Mouse (Mus musculus): ENCODE data around the gene Myl6.
"Not testable (repeated sequence)": the region's sequence is repeated elsewhere in the genome, so short reads cannot be mapped to it uniquely, and the experiment has no call there.

The Myl6 gene

DNA sequence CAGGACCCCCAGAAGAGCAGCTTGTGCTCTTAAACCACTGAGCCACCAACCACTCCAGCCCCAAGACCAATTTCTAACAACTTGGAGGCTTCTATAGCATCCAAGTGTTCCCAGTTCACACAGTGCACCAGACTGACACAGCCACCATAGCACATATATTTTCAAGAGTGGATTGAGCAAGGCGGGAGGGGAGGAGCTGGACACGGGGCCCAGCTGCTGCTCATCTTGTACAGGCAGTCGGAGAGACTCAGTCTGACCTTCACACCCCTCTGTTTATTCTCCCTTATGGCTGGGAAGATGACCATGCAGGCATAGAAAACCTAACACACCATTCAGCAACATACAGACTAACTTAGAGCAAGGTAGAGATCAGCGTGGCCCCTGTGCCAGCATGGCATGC is 15.9 kb upstream of the Myl6 start:
- DNase-seq (ENCODE audit: low spot score in 2 of 2): no peak

DNA sequence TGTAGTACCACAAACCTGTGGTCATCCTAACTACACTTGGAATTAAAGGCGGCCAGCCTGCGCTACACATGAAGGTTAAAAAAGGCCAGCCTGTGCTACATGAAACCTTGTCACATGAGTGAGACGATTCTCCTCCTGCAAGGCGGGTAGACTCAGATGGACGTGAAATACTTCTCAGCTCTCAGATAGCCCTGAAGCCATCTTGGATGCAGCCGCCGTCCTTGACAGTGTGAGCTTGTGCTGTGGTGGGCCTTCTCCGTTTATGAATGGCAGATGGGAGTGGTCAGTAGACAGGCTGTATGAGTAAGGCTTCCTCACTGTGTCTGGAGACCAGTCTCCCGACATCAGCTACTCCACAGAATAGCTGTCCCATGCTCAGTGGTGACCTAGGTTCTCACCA is 15.3 kb upstream of the Myl6 start:
- DNase-seq (ENCODE audit: low spot score in 2 of 2): no peak

- DNase-seq (ENCODE audit: low spot score in 2 of 2): no peak
Measured at GRCm38 (mm10) chr10:128508260-128508659, 14.3 kb upstream of the Myl6 start.

GRCm38 (mm10) chr10:128505974-128506373 is 12.0 kb upstream of the Myl6 start:
- no peak for DNase-seq (ENCODE audit: low spot score in 2 of 2)

DNA sequence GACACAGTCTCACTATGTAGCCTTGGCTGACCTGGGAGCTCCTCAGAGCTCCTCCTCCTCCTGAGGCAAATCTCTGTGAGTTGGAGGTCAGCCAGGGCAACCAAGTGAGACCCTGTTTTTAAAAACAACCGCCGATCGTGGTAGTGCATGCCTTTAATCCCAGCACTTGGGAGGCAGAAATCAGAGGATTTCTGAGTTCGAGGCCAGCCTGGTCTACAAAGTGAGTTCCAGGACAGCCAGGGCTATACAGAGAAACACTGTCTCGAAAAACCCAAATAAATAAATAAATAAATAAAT is 11.4 kb upstream of the Myl6 start:
- not testable (repeated sequence) for DNase-seq (ENCODE audit: low spot score in 2 of 2)

- DNase-seq (ENCODE audit: low spot score in 2 of 2): no peak
Measured at GRCm38 (mm10) chr10:128504641-128505370, 10.9 kb upstream of the Myl6 start.

DNA sequence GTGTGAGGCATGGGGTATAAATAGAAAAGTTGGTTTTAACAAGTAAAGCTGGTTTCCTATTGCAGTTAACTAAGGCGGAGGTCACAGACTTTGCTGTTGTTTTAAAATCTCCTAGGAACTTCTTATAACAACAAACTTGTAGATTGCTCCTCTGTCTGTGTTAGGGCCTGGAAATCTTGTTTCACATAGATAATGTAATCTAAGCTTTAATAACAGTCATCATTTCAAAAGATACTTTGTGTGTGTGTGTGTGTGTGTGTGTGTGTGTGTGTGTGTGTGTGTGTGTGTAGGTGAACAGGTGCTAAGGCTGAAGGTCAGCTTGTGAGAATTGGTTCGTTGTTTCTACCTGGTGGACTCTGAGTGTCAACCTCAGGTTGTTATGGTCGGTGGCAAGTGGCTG is 10.1 kb upstream of the Myl6 start:
- no peak for DNase-seq (ENCODE audit: low spot score in 2 of 2)

GRCm38 (mm10) chr10:128503532-128503931 is 9.6 kb upstream of the Myl6 start:
- no peak for DNase-seq (ENCODE audit: low spot score in 2 of 2)

DNA sequence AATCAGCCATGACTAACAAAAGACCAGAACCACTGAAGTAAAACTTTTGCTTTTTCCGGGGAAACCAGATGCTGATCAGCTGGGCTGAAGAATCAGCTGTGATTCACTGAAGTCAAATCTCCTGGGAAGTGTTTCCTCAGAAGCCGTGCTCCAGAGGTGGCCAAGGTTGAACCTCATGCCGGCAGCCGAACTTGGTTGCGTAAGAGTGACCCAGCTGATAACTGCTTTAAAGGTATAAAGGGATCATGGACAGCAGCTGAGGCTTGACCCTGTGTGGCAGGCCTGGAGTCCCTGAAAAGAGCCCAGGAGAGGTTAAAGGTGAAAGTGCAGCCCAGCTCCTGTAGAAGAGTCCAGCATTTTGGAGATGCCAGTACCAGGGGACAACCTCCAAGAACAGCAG is 8.4 kb upstream of the Myl6 start:
- DNase-seq (ENCODE audit: low spot score in 2 of 2): no peak

GRCm38 (mm10) chr10:128499116-128499671 is 5.2 kb upstream of the Myl6 start:
- peak; percentile 28 to 37 for DNase-seq (ENCODE audit: low spot score in 2 of 2)

DNA sequence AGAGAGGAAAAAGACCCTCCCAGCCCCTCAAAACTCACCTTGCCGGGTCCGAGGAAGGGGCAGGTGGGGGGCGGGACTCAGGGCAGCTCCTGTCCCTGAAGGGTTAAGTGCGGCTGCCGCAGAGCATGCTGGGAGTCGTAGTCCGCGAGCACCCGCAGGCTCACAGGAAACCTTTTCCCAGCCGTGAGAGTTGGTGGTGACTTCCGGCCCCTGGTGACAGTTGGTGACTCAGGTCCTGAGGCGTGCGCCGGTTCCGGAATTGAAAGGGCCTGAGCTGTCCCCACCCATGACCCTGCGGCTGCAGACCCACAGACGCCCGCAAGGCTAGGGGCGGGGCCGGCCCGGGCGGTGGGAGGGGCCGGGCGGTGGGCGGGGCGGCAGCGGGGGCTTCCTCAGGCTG is 4.6 kb upstream of the Myl6 start, which contains the start of gene Myl6b:
Myl6b (minus strand) TSS at position 96 of the 400 bp plus-strand sequence.
- DNase-seq (ENCODE audit: low spot score in 2 of 2): peak; percentile 92 to 95

DNA sequence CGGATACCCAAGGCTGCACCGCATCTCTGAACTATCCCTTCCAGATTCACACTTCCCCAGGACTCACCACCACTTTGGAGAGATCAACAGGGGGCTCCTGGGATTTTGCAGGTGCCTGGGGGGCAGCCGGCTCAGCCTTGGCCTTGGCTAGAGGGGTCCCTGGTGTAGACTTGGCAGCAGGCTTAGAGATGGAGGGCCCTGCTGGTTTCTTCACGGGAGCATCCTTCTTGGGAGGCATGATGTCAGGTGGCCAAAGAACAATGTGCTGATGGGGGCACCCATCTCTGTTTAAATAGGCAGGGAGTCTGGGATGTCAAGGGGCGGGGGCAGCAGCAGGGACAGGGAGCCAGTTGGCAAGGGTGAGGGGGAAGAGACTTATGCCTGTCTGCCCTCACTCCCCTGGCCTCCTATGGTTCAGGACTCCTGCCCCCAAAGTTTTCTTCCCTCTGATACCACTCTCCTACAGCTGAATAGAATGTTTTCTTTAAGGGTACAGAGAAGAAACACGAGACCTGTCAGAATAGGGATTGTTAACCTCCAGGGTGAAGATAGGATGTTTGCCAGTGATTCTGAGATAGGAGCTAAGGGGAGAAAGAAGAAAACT is 3.3 kb upstream of the Myl6 start:
- no peak for DNase-seq (ENCODE audit: low spot score in 2 of 2)

- DNase-seq (ENCODE audit: low spot score in 2 of 2): no peak
Measured at GRCm38 (mm10) chr10:128496509-128497077, 2.6 kb upstream of the Myl6 start.

GRCm38 (mm10) chr10:128495903-128496302 is 2.0 kb upstream of the Myl6 start:
- no peak for DNase-seq (ENCODE audit: low spot score in 2 of 2)

GRCm38 (mm10) chr10:128495270-128495669 is 1.3 kb upstream of the Myl6 start:
- DNase-seq (ENCODE audit: low spot score in 2 of 2): no peak

GRCm38 (mm10) chr10:128494667-128495245 is 811 bp upstream of the Myl6 start:
- DNase-seq (ENCODE audit: low spot score in 2 of 2): no peak

DNA sequence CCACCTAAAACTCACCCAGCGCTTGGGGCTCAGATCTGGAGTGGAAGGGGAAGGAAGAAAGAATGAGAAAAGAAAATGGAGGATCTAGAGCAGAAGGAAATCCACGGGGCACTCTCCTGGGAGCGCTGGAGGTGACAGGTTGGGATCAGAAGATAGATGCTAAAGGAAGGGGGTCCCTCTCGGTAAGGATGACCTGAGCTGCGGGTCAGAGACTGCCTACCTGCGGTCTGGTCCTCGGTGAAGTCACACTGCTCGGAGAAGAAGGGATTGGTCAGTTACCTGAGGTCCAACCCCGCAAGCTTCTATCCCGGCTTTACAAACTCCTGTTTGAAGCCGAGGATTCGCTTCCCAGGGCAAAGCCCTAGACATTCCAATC is 638 bp downstream of the Myl6 start:
- DNase-seq (ENCODE audit: low spot score in 2 of 2): no peak

GRCm38 (mm10) chr10:128492633-128493311 is 1.2 kb downstream of the Myl6 start:
- no peak for DNase-seq (ENCODE audit: low spot score in 2 of 2)

DNA sequence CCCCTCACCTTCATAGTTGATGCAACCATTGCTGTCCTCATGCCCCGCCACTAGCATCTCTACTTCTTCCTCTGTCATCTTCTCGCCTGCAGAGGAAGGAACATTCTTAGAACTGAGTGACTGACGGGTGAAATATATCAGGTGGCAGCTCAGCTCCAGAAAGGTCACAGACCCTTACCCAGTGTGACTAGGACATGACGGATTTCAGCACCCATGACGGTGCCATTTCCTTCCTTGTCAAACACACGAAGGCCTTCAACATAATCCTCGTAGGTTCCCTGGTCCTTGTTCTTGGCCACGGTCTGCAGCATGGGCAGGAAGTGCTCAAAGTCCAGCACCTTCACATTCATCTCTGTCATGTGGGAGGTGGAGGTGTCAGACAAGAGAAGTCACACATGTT is 1.9 kb downstream of the Myl6 start:
- DNase-seq (ENCODE audit: low spot score in 2 of 2): not testable (repeated sequence)

GRCm38 (mm10) chr10:128491495-128491894 is 2.5 kb downstream of the Myl6 start:
- no peak for DNase-seq (ENCODE audit: low spot score in 2 of 2)

- no peak for DNase-seq (ENCODE audit: low spot score in 2 of 2)
Measured at GRCm38 (mm10) chr10:128490912-128491311, 3.0 kb downstream of the Myl6 start.

DNA sequence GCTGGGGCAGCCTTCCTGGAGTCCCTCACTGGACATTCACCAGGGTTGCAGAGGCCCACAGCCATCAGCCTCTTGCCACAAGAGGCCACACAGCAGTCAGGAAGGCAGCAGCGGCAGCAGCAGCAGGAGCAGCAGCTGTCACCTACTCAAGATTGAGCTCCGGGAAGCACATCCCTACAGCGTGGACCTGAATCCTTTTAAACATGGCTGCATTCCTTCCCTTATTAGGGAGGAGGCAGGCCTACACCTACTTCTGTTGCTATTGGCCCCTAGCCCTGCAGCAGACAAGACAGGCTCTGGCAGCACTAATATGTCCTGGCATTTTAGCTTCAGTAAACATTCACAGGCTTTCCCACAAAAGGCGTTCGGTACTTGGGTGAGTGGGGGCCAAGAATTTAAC is 3.7 kb downstream of the Myl6 start:
- no peak for DNase-seq (ENCODE audit: low spot score in 2 of 2)

Data from thymus, postnatal 10 days (tissue).